Mouse (Mus musculus): Measurements from ENCODE around the gene Muc4.

The Muc4 gene

DNA sequence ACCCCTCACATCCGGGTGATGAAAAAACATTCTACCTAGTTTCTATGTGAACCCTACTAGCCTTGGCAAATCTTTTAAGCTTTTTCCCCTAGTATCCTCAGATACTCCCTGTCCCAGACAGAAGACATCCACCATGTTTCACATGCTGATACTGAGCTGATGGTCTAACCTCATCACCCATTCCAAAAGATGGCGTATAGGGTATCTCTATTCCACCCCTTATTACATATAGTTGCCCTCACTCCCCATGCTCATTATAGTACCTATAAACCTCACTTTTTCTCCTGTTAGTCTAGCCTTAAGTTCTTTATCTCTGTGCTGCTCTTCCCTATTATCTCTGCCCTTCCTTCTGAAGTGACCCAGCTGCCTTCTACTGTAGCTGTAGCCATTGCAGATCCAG lies at the start of gene Muc4:
Gene Muc4 (plus strand): TSS at position 301 of the 400 bp plus-strand sequence.
- no peak for DNase-seq (ENCODE audit: low read depth, low spot score)

- no peak for DNase-seq (ENCODE audit: low read depth, low spot score)
Observed at GRCm38 (mm10) chr16:32685998-32686397, 49.7 kb upstream of the Muc4 start.

- peak; percentile 56 for DNase-seq (ENCODE audit: low read depth, low spot score)
Observed at GRCm38 (mm10) chr16:32687221-32687620, 48.5 kb upstream of the Muc4 start.

- DNase-seq (ENCODE audit: low read depth, low spot score), result no peak
Observed at GRCm38 (mm10) chr16:32688770-32689169, 46.9 kb upstream of the Muc4 start.

- DNase-seq (ENCODE audit: low read depth, low spot score), result peak; percentile 70
Observed at GRCm38 (mm10) chr16:32689501-32689900, 46.2 kb upstream of the Muc4 start.

DNA sequence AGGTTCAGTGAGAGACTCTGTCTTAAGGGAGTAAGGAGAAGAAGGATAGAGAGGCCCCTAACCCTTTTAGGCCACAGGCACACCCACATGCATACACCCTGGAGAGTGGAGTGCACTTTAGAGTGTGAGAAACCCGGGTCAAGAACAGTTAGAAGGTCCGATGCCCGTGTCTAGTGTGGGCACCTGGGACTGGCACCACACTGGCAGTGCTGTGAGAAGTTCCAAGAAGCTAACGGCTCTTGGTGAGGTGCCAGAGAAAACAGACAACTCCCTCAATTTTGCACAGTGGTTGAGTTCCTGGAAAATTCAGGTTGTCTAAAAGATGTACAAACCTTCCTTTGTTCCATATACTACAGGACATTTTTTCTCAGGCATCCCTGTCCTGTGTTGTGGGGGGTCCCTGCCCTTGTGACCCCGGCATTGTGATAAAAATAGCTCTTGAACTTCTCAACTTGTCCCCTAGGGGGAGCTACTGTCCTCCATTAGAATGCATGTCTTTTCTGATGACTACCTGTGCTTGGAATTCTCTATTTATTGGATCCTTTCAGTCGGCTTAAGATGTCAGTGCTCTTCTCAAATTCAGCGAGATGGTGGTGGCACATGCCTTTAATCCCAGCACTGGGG lies 38.7 kb upstream of the Muc4 start:
- DNase-seq (ENCODE audit: low read depth, low spot score), result peak; percentile 43

DNA sequence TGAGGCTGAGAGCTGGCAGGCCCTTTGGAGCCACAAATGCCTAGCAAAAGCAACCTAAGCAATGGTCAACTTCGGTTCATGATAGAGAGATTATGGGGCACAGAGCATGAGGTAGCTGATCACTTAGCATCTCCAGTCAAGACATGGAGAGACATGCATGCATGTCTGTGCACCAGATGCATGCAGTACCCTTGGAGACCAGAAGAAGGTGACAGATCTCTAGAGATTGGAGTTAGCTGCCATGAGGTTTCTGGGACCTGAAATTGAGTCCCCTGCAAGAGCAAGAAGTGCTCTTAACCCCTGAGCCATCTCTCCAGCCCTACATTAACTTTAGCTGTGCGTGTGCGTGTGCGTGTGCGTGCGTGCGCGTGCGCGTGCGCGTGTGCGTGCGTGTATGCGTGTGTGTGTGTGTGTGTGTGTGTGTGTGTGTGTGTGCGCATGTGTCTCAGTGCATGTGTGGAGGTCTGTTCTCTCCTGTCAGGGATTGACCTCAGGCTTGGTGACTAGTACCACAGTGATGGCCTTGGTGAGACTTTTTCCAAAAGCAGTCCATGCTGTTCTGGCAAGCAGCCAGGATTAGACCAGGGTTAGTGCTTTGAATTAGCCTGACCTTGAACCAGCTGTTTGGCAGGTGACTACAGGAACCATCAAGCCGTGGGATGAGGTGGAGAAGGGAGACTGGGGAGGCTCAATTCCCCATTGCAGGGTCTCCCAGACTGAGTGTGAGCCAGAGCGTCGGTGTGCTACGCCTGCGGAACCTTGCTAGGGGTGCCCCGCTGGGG lies 37.8 kb upstream of the Muc4 start:
- DNase-seq (ENCODE audit: low read depth, low spot score), result no peak

DNA sequence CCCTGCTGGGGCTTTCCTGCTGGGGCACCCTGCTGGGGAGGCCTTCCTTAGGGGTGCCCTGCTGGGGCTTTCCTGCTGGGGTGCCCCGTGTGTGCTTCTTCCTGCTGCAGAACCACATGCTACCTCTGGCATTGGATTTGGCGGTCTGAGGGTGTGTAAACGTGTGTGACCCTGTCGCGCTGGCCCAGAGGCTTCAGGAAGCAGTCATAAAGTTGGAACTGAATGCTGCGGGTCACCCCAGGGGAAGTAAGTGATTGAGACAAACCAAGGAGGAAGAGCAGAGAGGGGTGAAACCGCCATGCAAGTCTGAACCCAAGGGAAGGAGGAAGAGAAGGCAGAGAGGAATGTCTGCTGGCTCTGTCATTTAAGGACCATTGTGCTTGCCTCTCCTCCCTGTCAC lies 37.1 kb upstream of the Muc4 start:
- DNase-seq (ENCODE audit: low read depth, low spot score), result no peak

GRCm38 (mm10) chr16:32703312-32703912 lies 32.3 kb upstream of the Muc4 start:
- DNase-seq (ENCODE audit: low read depth, low spot score), result no peak

- no peak for DNase-seq (ENCODE audit: low read depth, low spot score)
Observed at GRCm38 (mm10) chr16:32705606-32706005, 30.1 kb upstream of the Muc4 start.

DNA sequence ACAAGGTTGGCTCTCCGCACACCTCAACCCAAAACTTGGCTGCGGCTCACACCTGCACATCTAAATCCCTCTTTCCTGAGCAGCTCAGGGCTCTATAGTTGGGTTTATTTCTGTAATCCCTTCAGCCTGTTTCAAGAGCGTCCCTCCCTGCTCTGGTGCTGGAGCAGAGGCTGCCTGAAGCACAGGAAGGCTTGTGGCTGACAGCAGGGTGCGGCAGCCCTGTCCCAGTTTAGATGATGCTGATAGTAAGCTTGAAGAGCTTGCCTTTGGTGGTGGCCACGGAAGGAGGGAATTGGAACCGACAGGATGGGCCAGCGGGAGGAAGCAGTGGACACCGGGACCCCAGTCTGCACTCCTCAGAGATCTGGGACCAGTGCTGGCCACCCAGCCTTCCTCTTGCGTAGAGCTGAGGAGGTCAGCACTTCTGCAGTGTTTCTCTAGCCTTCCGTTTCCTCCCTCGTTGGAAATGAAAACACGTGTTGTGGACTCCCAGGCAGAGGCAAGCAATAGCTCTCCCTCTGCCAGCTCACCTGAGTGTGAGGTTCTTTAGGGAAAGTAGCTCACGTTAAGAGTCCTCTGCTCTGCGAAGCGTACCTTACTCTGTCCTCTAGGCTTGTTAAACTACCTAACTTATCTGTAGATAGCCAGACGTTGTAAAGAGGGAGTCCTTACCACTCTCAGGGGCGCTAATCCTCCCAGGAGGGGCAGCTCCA lies 28.4 kb upstream of the Muc4 start:
- no peak for DNase-seq (ENCODE audit: low read depth, low spot score)

GRCm38 (mm10) chr16:32707824-32708456 lies 27.7 kb upstream of the Muc4 start:
- DNase-seq (ENCODE audit: low read depth, low spot score), result no peak

GRCm38 (mm10) chr16:32708457-32709033 lies 27.1 kb upstream of the Muc4 start:
- DNase-seq (ENCODE audit: low read depth, low spot score), result no peak

GRCm38 (mm10) chr16:32709116-32709515 lies 26.6 kb upstream of the Muc4 start:
- no peak for DNase-seq (ENCODE audit: low read depth, low spot score)

DNA sequence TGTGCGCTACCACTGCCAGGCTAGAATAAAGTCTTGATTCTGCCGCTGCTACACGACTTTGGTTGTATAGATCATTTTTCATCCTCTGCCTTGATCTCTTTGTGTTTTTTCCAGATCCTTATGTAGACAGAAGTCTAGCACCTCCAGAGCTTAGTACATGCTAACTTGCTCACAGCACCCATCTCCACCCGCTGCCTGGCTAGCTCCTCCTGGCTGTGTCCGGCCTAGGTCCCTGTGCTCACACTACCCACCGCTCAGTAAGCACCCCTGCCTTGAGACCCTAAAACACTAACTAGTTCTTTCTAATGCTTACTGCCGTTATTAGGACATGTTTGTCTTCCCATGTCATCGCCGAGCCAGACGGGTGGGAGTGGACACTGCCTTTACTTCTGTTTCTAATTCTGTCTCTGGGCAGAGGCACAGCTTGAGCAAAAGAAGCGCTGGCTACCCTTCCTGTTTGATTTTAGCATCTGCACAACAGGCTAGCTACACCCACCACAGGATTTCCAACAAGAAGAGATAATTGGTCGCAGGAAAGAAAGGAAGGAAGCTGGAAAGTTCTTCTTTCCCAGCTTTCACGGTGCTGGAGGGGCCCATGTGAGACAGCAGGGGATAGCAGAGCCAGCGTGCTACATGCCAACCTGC lies 25.1 kb upstream of the Muc4 start:
- DNase-seq (ENCODE audit: low read depth, low spot score), result no peak

GRCm38 (mm10) chr16:32712202-32712601 lies 23.5 kb upstream of the Muc4 start:
- DNase-seq (ENCODE audit: low read depth, low spot score), result no peak

DNA sequence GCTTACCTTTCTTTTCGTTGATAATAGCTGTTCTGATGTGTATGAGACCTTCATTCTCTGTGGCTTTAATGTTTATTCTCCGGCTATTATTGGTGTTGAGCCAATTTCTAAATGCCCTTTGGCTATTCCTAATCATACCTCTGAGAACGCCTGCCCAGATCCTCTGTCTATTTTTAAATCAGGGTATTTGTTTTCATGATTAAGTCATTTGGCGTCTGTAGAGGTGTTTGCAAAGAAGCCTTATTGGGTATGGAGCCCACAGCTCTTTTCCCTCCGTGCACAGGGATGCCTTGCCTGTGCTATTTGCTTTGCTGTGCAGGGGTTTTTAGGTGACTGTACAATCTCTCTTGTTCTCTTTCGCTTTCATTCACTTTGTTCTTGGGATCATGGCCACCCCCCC lies 22.1 kb upstream of the Muc4 start:
- no peak for DNase-seq (ENCODE audit: low read depth, low spot score)

DNA sequence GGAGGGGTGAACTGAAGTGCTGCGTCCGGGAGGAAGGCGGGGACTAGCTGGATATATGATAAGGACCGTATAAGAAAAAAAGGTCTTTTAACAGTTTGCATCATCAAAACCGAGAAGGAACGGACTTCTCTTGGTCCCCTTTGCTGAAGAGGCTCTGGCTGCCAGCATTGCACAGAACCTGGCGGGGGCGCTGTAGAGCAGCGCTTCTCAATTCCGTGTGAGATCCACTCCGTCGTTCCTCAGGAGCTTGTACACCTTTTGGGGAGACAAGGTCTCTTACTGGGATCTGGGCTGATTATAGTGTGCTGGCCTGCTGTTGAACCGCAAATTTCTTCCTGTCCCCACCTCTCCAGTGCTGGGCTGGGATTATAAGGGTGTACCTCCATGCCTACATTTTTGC lies 20.3 kb upstream of the Muc4 start:
- no peak for DNase-seq (ENCODE audit: low read depth, low spot score)

GRCm38 (mm10) chr16:32723163-32723562 lies 12.5 kb upstream of the Muc4 start:
- no peak for DNase-seq (ENCODE audit: low read depth, low spot score)

DNA sequence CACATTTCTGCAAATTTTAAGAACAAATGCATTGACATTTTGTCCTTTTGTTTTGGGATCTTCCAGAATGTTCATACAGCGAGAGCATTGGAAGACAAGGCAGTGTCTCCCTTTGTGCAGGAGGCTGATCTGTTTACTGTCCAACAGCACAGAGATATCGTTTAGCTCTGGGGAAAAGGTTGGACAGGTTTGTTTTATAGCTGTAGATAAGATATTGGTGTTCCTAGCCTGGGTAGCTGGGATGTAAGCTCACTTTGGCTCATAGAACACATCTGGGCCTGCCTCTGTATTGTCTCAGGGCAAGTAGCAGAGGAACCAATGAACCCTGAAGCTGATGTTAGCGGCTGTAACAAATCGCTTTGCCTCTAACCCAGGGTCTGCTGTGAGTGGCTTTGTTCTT lies 11.9 kb upstream of the Muc4 start:
- no peak for DNase-seq (ENCODE audit: low read depth, low spot score)

- no peak for DNase-seq (ENCODE audit: low read depth, low spot score)
Observed at GRCm38 (mm10) chr16:32724259-32724658, 11.4 kb upstream of the Muc4 start.
